9 mouse cellular contexts compared by ENCODE assay signal in genomic region chr2:13299031-13299430, GRCm38 (mm10). TPM values are rescaled to one million over a fixed set of nuclear protein-coding genes. Genes with fewer than 3 reads are reported as not detected.
DNase-seq lines count a peak whose midpoint lies in the region; ATAC-seq lines count a peak whose summit lies in the region.
"Had no signal": no experiment of that assay in that cellular context is flagged by ENCODE, and none has a peak within 500 bp of the region (broad histone marks: within the 10 kb centered on the region; RNA-seq: fewer than 3 reads in every experiment).

No protein-coding gene starts in this region.

- H3K27ac ChIP-seq in intestine, embryonic 16.5 days (ENCODE audit: low read length), result no peak overlapping the region
- H3K27ac ChIP-seq in intestine, embryonic 15.5 days, result no peak overlapping the region
- no peak overlapping the region for H3K27ac ChIP-seq in neural tube, embryonic 14.5 days (ENCODE audit: low read depth, low read length)
- H3K27ac ChIP-seq: stomach, embryonic 15.5 days had no signal

- DNase-seq in CD4-positive, CD25-positive, alpha-beta regulatory T cell, adult 2 months (ENCODE audit: low read depth, low spot score), result peak; percentile 49
- DNase-seq in embryo, embryonic 10 days (ENCODE audit: low spot score), result peak; percentile 67
- peak; percentile 38 for DNase-seq in induced T-regulatory cell, adult 2 months (ENCODE audit: low read depth)
- DNase-seq in cerebellum, adult 9-11 months, result no peak
- no peak for DNase-seq in urinary bladder, postnatal 4 days (ENCODE audit: low spot score in 2 of 2)

- WGBS in intestine, embryonic 16.5 days, result 29% methylated on average over 3 of the region's 3 CpGs
- 30% methylated on average over 3 of the region's 3 CpGs for WGBS in intestine, embryonic 15.5 days
- WGBS in neural tube, embryonic 14.5 days, result 26% methylated on average over 3 of the region's 3 CpGs

- H3K4me3 ChIP-seq in intestine, embryonic 16.5 days (ENCODE audit: low read length), result no peak overlapping the region
- H3K4me3 ChIP-seq in intestine, embryonic 15.5 days (replicated peaks), result no peak overlapping the region
- H3K4me3 ChIP-seq in neural tube, embryonic 14.5 days (ENCODE audit: low read depth, low read length), result no peak overlapping the region
- H3K4me3 ChIP-seq: stomach, embryonic 15.5 days had no signal

- no peaks in the 10 kb centered on the region for H3K27me3 ChIP-seq in intestine, embryonic 16.5 days (replicated peaks; ENCODE audit: control insufficient read depth, insufficient read depth, low read length)
- no peaks in the 10 kb centered on the region for H3K27me3 ChIP-seq in intestine, embryonic 15.5 days (replicated peaks)
- no peaks in the 10 kb centered on the region for H3K27me3 ChIP-seq in neural tube, embryonic 14.5 days (ENCODE audit: control insufficient read depth, insufficient read depth, low read length)
- H3K27me3 ChIP-seq: stomach, embryonic 15.5 days had no signal

- H3K9ac ChIP-seq in intestine, embryonic 16.5 days (ENCODE audit: low read depth, low read length), result no peak overlapping the region
- no peak overlapping the region for H3K9ac ChIP-seq in intestine, embryonic 15.5 days
- no peak overlapping the region for H3K9ac ChIP-seq in neural tube, embryonic 14.5 days (replicated peaks; ENCODE audit: low read depth, low read length)
- H3K9ac ChIP-seq: stomach, embryonic 15.5 days had no signal

- H3K4me2 ChIP-seq in intestine, embryonic 16.5 days (ENCODE audit: low read depth, low read length), result no peak overlapping the region
- H3K4me2 ChIP-seq in intestine, embryonic 15.5 days (replicated peaks), result no peak overlapping the region
- no peak overlapping the region for H3K4me2 ChIP-seq in neural tube, embryonic 14.5 days (ENCODE audit: low read depth, low read length)
- H3K4me2 ChIP-seq: stomach, embryonic 15.5 days had no signal

- H3K36me3 ChIP-seq in intestine, embryonic 16.5 days (ENCODE audit: control insufficient read depth, insufficient read depth, low read length), result no peaks in the 10 kb centered on the region
- no peaks in the 10 kb centered on the region for H3K36me3 ChIP-seq in intestine, embryonic 15.5 days
- no peaks in the 10 kb centered on the region for H3K36me3 ChIP-seq in neural tube, embryonic 14.5 days (ENCODE audit: control insufficient read depth, insufficient read depth, low read length)
- H3K36me3 ChIP-seq: stomach, embryonic 15.5 days had no signal

- 0 out of 2 replicates have a peak, but pooled peaks have one; percentile 36 for ATAC-seq in intestine, embryonic 16.5 days
- no peak for ATAC-seq in intestine, embryonic 15.5 days
- ATAC-seq in neural tube, embryonic 14.5 days (ENCODE audit: low read depth), result peak; percentile 95

- H3K9me3 ChIP-seq in intestine, embryonic 16.5 days (ENCODE audit: control insufficient read depth, low read length), result no peaks in the 10 kb centered on the region
- no peaks in the 10 kb centered on the region for H3K9me3 ChIP-seq in intestine, embryonic 15.5 days
- H3K9me3 ChIP-seq in neural tube, embryonic 14.5 days (ENCODE audit: control insufficient read depth, low read length), result no peaks in the 10 kb centered on the region
- H3K9me3 ChIP-seq: stomach, embryonic 15.5 days had no signal

- H3K4me1 ChIP-seq in intestine, embryonic 16.5 days (ENCODE audit: control insufficient read depth, insufficient read depth, low read length), result no peaks in the 10 kb centered on the region
- no peaks in the 10 kb centered on the region for H3K4me1 ChIP-seq in intestine, embryonic 15.5 days (replicated peaks)
- no peaks in the 10 kb centered on the region for H3K4me1 ChIP-seq in neural tube, embryonic 14.5 days (ENCODE audit: control insufficient read depth, insufficient read depth, low read length)
- H3K4me1 ChIP-seq: stomach, embryonic 15.5 days had no signal

RNA-seq across cellular contexts. Expression of gene Rsu1, which starts 27.8 kb away (rescaled TPM):
- 100 and 103 TPM in 2 replicates for polyA plus RNA-seq in intestine, embryonic 16.5 days (2015; fragmentation: Nextera tagmentation; extraction: Ambion mirVana)
- 102 and 125 TPM in 2 replicates for polyA plus RNA-seq in intestine, embryonic 15.5 days (2015; fragmentation: Nextera tagmentation; extraction: Ambion mirVana)
- 61.6 and 65.1 TPM in 2 replicates for polyA plus RNA-seq in neural tube, embryonic 14.5 days (2014; fragmentation: Nextera tagmentation; extraction: Ambion mirVana)

Comparison
In these comparisons a context has a peak if more than half of its experiments do, and no peak if none do; other contexts are left out.
1. DNase-seq: peak in CD4-positive, CD25-positive, alpha-beta regulatory T cell, adult 2 months (single experiment), embryo, embryonic 10 days (single experiment) and induced T-regulatory cell, adult 2 months (single experiment); none in cerebellum, adult 9-11 months (single experiment) and urinary bladder, postnatal 4 days (0 of 2).